Mouse (Mus musculus): ENCODE data around the gene Clec3a. TPM values are rescaled to one million over a fixed set of nuclear protein-coding genes. Genes with fewer than 3 reads are reported as not detected.

The Clec3a gene
- polyA plus RNA-seq, 1 experiment from 2014 or later, result not detected

- no peaks in the 10 kb centered on the region for H3K9me3 ChIP-seq
- no peak for ATAC-seq (ENCODE audit: extremely low read depth, insufficient number of reproducible peaks, low FRiP score, low TSS enrichment)
- H3K4me1 ChIP-seq, result peaks cover 38% of the 10 kb centered on the region
- H3K27me3 ChIP-seq (replicated peaks), result 0 out of 2 replicates have a peak, but pooled peaks cover 4% of the 10 kb centered on the region
- WGBS, result 53% methylated on average over 25 of the region's 25 CpGs
- 0 out of 2 replicates have a peak overlapping the region, but pooled peaks have one; percentile 9 for H3K9ac ChIP-seq
- peak overlapping the region; percentile 31 for H3K4me2 ChIP-seq
- no peak overlapping the region for H3K4me3 ChIP-seq
- H3K36me3 ChIP-seq, result no peaks in the 10 kb centered on the region
- H3K27ac ChIP-seq (replicated peaks), result no peak overlapping the region
These were observed 40.4 kb downstream of the Clec3a start for GRCm38 (mm10) chr8:114458113-114458784.

GRCm38 (mm10) chr8:114460600-114460999 lies 42.7 kb downstream of the Clec3a start:
- Histone ChIP-seq H3K9ac (no peak overlapping the region), H3K4me3 (no peak overlapping the region), H3K4me2 (no peak overlapping the region), H3K4me1 (peaks cover 39% of the 10 kb centered on the region), H3K27ac (replicated peaks) (no peak overlapping the region), H3K9me3 (no peaks in the 10 kb centered on the region), H3K36me3 (no peaks in the 10 kb centered on the region), H3K27me3 (replicated peaks) (0 out of 2 replicates have a peak, but pooled peaks cover 4% of the 10 kb centered on the region)
- 55% methylated on average over 5 of the region's 5 CpGs for WGBS
- no peak for ATAC-seq (ENCODE audit: extremely low read depth, insufficient number of reproducible peaks, low FRiP score, low TSS enrichment)

GRCm38 (mm10) chr8:114462591-114462990 lies 44.7 kb downstream of the Clec3a start:
- Histone ChIP-seq H3K9ac (no peak overlapping the region), H3K27ac (replicated peaks) (no peak overlapping the region), H3K9me3 (no peaks in the 10 kb centered on the region), H3K4me2 (peak overlapping the region; percentile 49), H3K4me1 (peaks cover 23% of the 10 kb centered on the region), H3K27me3 (replicated peaks) (0 out of 2 replicates have a peak, but pooled peaks cover 4% of the 10 kb centered on the region), H3K4me3 (no peak overlapping the region), H3K36me3 (no peaks in the 10 kb centered on the region)
- no peak for ATAC-seq (ENCODE audit: extremely low read depth, insufficient number of reproducible peaks, low FRiP score, low TSS enrichment)
- WGBS, result 75% methylated on average over 11 of the region's 11 CpGs

GRCm38 (mm10) chr8:114463305-114463704 lies 45.4 kb downstream of the Clec3a start:
- peaks cover 19% of the 10 kb centered on the region for H3K4me1 ChIP-seq
- H3K9me3 ChIP-seq, result no peaks in the 10 kb centered on the region
- 48% methylated on average over 10 of the region's 10 CpGs for WGBS
- no peaks in the 10 kb centered on the region for H3K36me3 ChIP-seq
- peak overlapping the region; percentile 49 for H3K4me2 ChIP-seq
- no peak overlapping the region for H3K27ac ChIP-seq (replicated peaks)
- no peak for ATAC-seq (ENCODE audit: extremely low read depth, insufficient number of reproducible peaks, low FRiP score, low TSS enrichment)
- H3K9ac ChIP-seq, result peak overlapping the region; percentile 47; the same call in 1 of the 2 replicates
- H3K4me3 ChIP-seq, result 0 out of 2 replicates have a peak overlapping the region, but pooled peaks have one; percentile 3
- 0 out of 2 replicates have a peak, but pooled peaks cover 4% of the 10 kb centered on the region for H3K27me3 ChIP-seq (replicated peaks)

GRCm38 (mm10) chr8:114468526-114469207 lies 50.8 kb downstream of the Clec3a start:
- Histone ChIP-seq H3K4me3 (no peak overlapping the region), H3K9me3 (no peaks in the 10 kb centered on the region), H3K4me2 (no peak overlapping the region), H3K9ac (no peak overlapping the region), H3K36me3 (peaks cover 7% of the 10 kb centered on the region), H3K4me1 (no peaks in the 10 kb centered on the region; the same call in 1 of the 2 replicates), H3K27ac (replicated peaks) (no peak overlapping the region), H3K27me3 (replicated peaks) (no peaks in the 10 kb centered on the region)
- ATAC-seq (ENCODE audit: extremely low read depth, insufficient number of reproducible peaks, low FRiP score, low TSS enrichment), result no peak
- WGBS, result 81% methylated on average over 21 of the region's 21 CpGs

GRCm38 (mm10) chr8:114469208-114469590 lies 51.3 kb downstream of the Clec3a start:
- H3K9ac ChIP-seq, result no peak overlapping the region
- H3K27me3 ChIP-seq (replicated peaks), result no peaks in the 10 kb centered on the region
- H3K4me2 ChIP-seq, result no peak overlapping the region
- H3K9me3 ChIP-seq, result no peaks in the 10 kb centered on the region
- H3K27ac ChIP-seq (replicated peaks), result no peak overlapping the region
- H3K4me1 ChIP-seq, result no peaks in the 10 kb centered on the region; the same call in 1 of the 2 replicates
- peaks cover 7% of the 10 kb centered on the region for H3K36me3 ChIP-seq
- no peak overlapping the region for H3K4me3 ChIP-seq
- 91% methylated on average over 10 of the region's 10 CpGs for WGBS
- no peak for ATAC-seq (ENCODE audit: extremely low read depth, insufficient number of reproducible peaks, low FRiP score, low TSS enrichment)

- Histone ChIP-seq H3K4me1 (peaks cover 5% of the 10 kb centered on the region; the same call in 1 of the 2 replicates), H3K27ac (replicated peaks) (no peak overlapping the region), H3K4me2 (no peak overlapping the region), H3K36me3 (peaks cover 7% of the 10 kb centered on the region), H3K27me3 (replicated peaks) (no peaks in the 10 kb centered on the region), H3K9me3 (no peaks in the 10 kb centered on the region), H3K9ac (no peak overlapping the region), H3K4me3 (no peak overlapping the region)
- no peak for ATAC-seq (ENCODE audit: extremely low read depth, insufficient number of reproducible peaks, low FRiP score, low TSS enrichment)
- WGBS, result 79% methylated on average over 11 of the region's 11 CpGs
These were observed 55.7 kb downstream of the Clec3a start for GRCm38 (mm10) chr8:114473546-114473945.

Other genes starting within 250 kb of the Clec3a start
- gene Vat1l, start 212.5 kb upstream of the Clec3a start, polyA plus RNA-seq (2015; fragmentation: Nextera tagmentation; extraction: Ambion mirVana), result 0.57 and 0.87 TPM in 2 replicates
- gene Wwox, start 21.6 kb downstream of the Clec3a start, polyA plus RNA-seq (2015; fragmentation: Nextera tagmentation; extraction: Ambion mirVana), result 9.0 and 9.9 TPM in 2 replicates

All from heart, embryonic 13.5 days (tissue).